Mouse (Mus musculus): ENCODE results near the gene Ube2o.
"Not testable (repeated sequence)": the region's sequence is repeated elsewhere in the genome, so short reads cannot be mapped to it uniquely, and the experiment has no call there.

The Ube2o gene

GRCm38 (mm10) chr11:116615735-116616437, 34.6 kb upstream of the Ube2o start:
- DNase-seq (ENCODE audit: low read depth), result no peak

GRCm38 (mm10) chr11:116613234-116613633, 32.0 kb upstream of the Ube2o start:
- DNase-seq (ENCODE audit: low read depth), result no peak

- DNase-seq (ENCODE audit: low read depth), result no peak
Measured at GRCm38 (mm10) chr11:116612554-116612953, 31.3 kb upstream of the Ube2o start.

- DNase-seq (ENCODE audit: low read depth), result no peak
Measured at GRCm38 (mm10) chr11:116611883-116612282, 30.6 kb upstream of the Ube2o start.

- DNase-seq (ENCODE audit: low read depth), result not testable (repeated sequence)
Measured at GRCm38 (mm10) chr11:116611168-116611567, 29.9 kb upstream of the Ube2o start.

- no peak for DNase-seq (ENCODE audit: low read depth)
Measured at GRCm38 (mm10) chr11:116609965-116610630, 28.9 kb upstream of the Ube2o start.

- DNase-seq (ENCODE audit: low read depth), result no peak
Measured at GRCm38 (mm10) chr11:116607717-116608116, 26.5 kb upstream of the Ube2o start.

GRCm38 (mm10) chr11:116604097-116604496, 22.9 kb upstream of the Ube2o start:
- no peak for DNase-seq (ENCODE audit: low read depth)

GRCm38 (mm10) chr11:116603339-116603738, 22.1 kb upstream of the Ube2o start:
- DNase-seq (ENCODE audit: low read depth), result no peak

GRCm38 (mm10) chr11:116602043-116602442, 20.8 kb upstream of the Ube2o start:
- no peak for DNase-seq (ENCODE audit: low read depth)

GRCm38 (mm10) chr11:116601166-116601565, 19.9 kb upstream of the Ube2o start:
- no peak for DNase-seq (ENCODE audit: low read depth)

GRCm38 (mm10) chr11:116599230-116599629, 18.0 kb upstream of the Ube2o start:
- no peak for DNase-seq (ENCODE audit: low read depth)

- no peak for DNase-seq (ENCODE audit: low read depth)
Measured at GRCm38 (mm10) chr11:116598193-116598592, 16.9 kb upstream of the Ube2o start.

- no peak for DNase-seq (ENCODE audit: low read depth)
Measured at GRCm38 (mm10) chr11:116596766-116597165, 15.5 kb upstream of the Ube2o start.

- DNase-seq (ENCODE audit: low read depth), result no peak
Measured at GRCm38 (mm10) chr11:116593345-116593744, 12.1 kb upstream of the Ube2o start.

GRCm38 (mm10) chr11:116592428-116592827, 11.2 kb upstream of the Ube2o start:
- DNase-seq (ENCODE audit: low read depth), result peak; percentile 96

GRCm38 (mm10) chr11:116591621-116592020, 10.4 kb upstream of the Ube2o start:
- no peak for DNase-seq (ENCODE audit: low read depth)

GRCm38 (mm10) chr11:116589574-116589973, 8.3 kb upstream of the Ube2o start:
- DNase-seq (ENCODE audit: low read depth), result no peak

GRCm38 (mm10) chr11:116589020-116589531, 7.8 kb upstream of the Ube2o start:
- no peak for DNase-seq (ENCODE audit: low read depth)

- no peak for DNase-seq (ENCODE audit: low read depth)
Measured at GRCm38 (mm10) chr11:116586801-116587631, 5.8 kb upstream of the Ube2o start.

- DNase-seq (ENCODE audit: low read depth), result no peak
Measured at GRCm38 (mm10) chr11:116586310-116586709, 5.1 kb upstream of the Ube2o start, which contains the start of gene Aanat. Gene Aanat, plus strand, starts transcription at chr11:116586432.

GRCm38 (mm10) chr11:116585682-116586081, 4.4 kb upstream of the Ube2o start:
- no peak for DNase-seq (ENCODE audit: low read depth)

Measured in fibroblast of lung, adult 2 months (primary cell).